Mouse (Mus musculus): ENCODE results near the gene Gm9918. TPM values are rescaled to one million over a fixed set of nuclear protein-coding genes. Genes with fewer than 3 reads are reported as not detected.
A peak's percentile ranks its signal among the peaks of the same experiment; 100 is the strongest.

The Gm9918 gene
- polyA plus RNA-seq, 1 experiment from 2014 or later: not detected

DNA sequence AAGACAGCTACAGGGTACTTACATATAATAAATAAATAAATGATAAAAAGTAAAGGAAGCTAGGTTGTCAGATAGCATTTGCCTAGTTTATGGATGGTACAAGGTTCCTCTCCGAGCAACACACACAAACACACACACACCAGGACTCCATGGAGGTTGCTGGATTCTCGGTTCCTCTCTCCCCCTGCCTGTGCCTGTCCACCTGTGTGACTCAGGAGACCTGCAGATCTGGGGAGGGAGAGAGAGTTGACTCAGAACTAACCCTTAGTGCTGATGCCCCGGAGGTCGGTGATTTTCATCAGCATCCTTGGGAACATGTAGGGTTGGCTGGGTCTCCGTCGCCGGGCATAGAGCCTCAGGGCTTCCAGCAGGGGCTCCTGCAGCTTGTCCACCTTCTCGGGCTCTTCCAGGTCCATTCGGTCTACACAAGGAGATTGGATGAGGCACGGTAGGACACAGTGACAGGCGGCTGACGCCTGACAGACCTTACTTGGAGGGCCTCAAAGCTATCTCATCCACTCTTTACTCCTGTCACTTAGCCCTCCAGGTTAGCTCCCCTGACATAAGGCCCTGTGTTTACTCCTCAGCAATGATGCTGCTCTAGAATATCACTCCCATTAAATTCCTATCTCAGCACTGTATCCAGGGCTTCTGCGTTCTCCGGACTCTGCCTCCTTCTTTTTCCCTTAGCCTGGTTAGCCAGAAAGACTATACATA lies 31.7 kb upstream of the Gm9918 start:
- no peaks in the 10 kb centered on the region for H3K9me3 ChIP-seq (replicated peaks)
- peaks cover 39% of the 10 kb centered on the region for H3K4me1 ChIP-seq (replicated peaks)
- H3K27me3 ChIP-seq: peaks cover 40% of the 10 kb centered on the region
- H3K9ac ChIP-seq: no peak overlapping the region
- WGBS (ENCODE audit: insufficient replicate concordance): 71% methylated on average over 14 of the region's 14 CpGs
- no peak overlapping the region for H3K4me2 ChIP-seq
- H3K27ac ChIP-seq: no peak overlapping the region
- ATAC-seq (ENCODE audit: low read depth) (no peak), DNase-seq (no peak)
- no peaks in the 10 kb centered on the region for H3K36me3 ChIP-seq
- no peak overlapping the region for H3K4me3 ChIP-seq (replicated peaks)

- H3K36me3 ChIP-seq: no peaks in the 10 kb centered on the region
- no peak overlapping the region for H3K4me3 ChIP-seq (replicated peaks)
- no peak overlapping the region for H3K4me2 ChIP-seq
- no peaks in the 10 kb centered on the region for H3K9me3 ChIP-seq (replicated peaks)
- DNase-seq: peak; percentile 59
- no peak overlapping the region for H3K27ac ChIP-seq
- no peak for ATAC-seq (ENCODE audit: low read depth)
- peaks cover 45% of the 10 kb centered on the region for H3K27me3 ChIP-seq
- H3K4me1 ChIP-seq (replicated peaks): peaks cover 39% of the 10 kb centered on the region
- 9% methylated on average over 9 of the region's 9 CpGs for WGBS (ENCODE audit: insufficient replicate concordance)
- no peak overlapping the region for H3K9ac ChIP-seq
Observed at GRCm38 (mm10) chr15:102239260-102239590, 31.1 kb upstream of the Gm9918 start.

DNA sequence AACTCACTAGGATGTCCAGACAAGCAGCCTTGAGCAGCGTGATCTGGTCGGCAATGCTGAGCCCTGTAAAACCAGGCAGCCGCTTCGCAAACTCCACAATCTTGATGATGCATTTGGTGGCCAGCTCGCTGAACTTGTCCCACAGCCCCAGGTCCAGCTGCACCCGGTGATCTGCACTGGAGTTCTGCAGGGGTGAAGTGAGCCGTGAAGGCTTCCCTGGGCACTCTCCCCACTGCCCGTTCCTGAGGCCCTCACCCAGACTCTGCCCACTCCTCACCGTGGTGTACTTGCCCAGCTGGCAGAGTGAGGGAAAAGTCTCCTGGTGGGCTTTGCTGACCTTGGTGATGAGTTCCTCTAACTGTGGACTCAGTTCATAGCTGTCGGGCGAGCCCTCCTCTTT lies 30.5 kb upstream of the Gm9918 start:
- H3K36me3 ChIP-seq: no peaks in the 10 kb centered on the region
- no peaks in the 10 kb centered on the region for H3K9me3 ChIP-seq (replicated peaks)
- DNase-seq (no peak), ATAC-seq (ENCODE audit: low read depth) (no peak)
- H3K9ac ChIP-seq: no peak overlapping the region
- no peak overlapping the region for H3K4me2 ChIP-seq
- H3K27ac ChIP-seq: no peak overlapping the region
- peaks cover 37% of the 10 kb centered on the region for H3K4me1 ChIP-seq (replicated peaks)
- H3K4me3 ChIP-seq (replicated peaks): no peak overlapping the region
- peaks cover 51% of the 10 kb centered on the region for H3K27me3 ChIP-seq
- 67% methylated on average over 11 of the region's 11 CpGs for WGBS (ENCODE audit: insufficient replicate concordance)

- Histone ChIP-seq H3K4me2 (no peak overlapping the region), H3K9me3 (replicated peaks) (no peaks in the 10 kb centered on the region), H3K4me1 (replicated peaks) (peaks cover 37% of the 10 kb centered on the region), H3K27ac (peak overlapping the region; percentile 4; the same call in 1 of the 2 replicates), H3K36me3 (no peaks in the 10 kb centered on the region), H3K27me3 (peaks cover 59% of the 10 kb centered on the region), H3K4me3 (replicated peaks) (no peak overlapping the region), H3K9ac (no peak overlapping the region)
- ATAC-seq (ENCODE audit: low read depth): peak; percentile 37; the same call in 1 of the 2 replicates
- no peak for DNase-seq
- WGBS (ENCODE audit: insufficient replicate concordance): 49% methylated on average over 4 of the region's 4 CpGs
Observed at GRCm38 (mm10) chr15:102240607-102241006, 29.8 kb upstream of the Gm9918 start.

DNA sequence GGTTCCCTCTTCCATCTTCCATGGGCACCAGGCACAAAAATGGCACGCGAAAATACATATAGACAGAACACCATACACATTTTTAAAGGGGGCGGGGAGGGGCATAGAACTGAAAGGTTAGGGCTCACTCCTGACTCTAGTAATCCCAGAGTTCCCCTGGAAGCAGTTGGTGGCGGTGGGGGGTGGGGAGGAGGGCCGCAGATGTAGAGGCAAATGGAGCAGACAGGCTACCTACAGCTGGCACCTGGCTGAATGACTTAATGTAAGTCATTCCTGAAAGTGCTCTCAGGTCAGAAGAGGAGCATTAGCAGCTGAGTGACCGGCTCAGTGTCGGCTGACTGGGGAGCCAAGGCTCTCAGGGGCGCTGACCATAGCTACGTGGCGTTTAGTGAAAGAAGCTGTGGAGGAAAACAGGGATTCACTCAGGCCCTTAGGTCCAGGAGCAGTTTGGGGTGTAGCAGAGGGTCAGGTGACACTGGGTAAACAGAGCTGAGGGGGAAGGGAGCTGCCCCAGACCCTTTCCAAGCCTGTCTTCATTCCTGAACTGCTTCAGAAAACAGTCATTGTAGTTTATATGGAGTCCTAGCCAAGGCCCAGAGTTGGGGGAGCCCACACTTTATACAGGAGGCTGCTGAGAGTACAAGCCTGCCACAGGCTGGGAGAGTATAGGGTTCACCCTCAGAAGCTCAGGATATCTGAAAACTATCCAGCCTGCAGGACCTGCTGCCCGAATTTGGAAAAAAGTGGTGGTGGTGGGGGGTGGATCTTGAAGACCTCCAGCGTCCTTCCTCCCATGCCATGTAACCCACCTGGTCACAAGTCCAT lies 27.7 kb upstream of the Gm9918 start:
- 56% methylated on average over 12 of the region's 12 CpGs for WGBS (ENCODE audit: insufficient replicate concordance)
- peaks cover 48% of the 10 kb centered on the region for H3K4me1 ChIP-seq (replicated peaks)
- no peaks in the 10 kb centered on the region for H3K9me3 ChIP-seq (replicated peaks)
- H3K27me3 ChIP-seq: peaks cover 79% of the 10 kb centered on the region
- H3K9ac ChIP-seq: no peak overlapping the region
- no peak overlapping the region for H3K4me3 ChIP-seq (replicated peaks)
- H3K27ac ChIP-seq: 0 out of 2 replicates have a peak overlapping the region, but pooled peaks have one; percentile 10
- no peaks in the 10 kb centered on the region for H3K36me3 ChIP-seq
- DNase-seq (no peak), ATAC-seq (ENCODE audit: low read depth) (no peak)
- peak overlapping the region; percentile 34; the same call in 1 of the 2 replicates for H3K4me2 ChIP-seq

DNA sequence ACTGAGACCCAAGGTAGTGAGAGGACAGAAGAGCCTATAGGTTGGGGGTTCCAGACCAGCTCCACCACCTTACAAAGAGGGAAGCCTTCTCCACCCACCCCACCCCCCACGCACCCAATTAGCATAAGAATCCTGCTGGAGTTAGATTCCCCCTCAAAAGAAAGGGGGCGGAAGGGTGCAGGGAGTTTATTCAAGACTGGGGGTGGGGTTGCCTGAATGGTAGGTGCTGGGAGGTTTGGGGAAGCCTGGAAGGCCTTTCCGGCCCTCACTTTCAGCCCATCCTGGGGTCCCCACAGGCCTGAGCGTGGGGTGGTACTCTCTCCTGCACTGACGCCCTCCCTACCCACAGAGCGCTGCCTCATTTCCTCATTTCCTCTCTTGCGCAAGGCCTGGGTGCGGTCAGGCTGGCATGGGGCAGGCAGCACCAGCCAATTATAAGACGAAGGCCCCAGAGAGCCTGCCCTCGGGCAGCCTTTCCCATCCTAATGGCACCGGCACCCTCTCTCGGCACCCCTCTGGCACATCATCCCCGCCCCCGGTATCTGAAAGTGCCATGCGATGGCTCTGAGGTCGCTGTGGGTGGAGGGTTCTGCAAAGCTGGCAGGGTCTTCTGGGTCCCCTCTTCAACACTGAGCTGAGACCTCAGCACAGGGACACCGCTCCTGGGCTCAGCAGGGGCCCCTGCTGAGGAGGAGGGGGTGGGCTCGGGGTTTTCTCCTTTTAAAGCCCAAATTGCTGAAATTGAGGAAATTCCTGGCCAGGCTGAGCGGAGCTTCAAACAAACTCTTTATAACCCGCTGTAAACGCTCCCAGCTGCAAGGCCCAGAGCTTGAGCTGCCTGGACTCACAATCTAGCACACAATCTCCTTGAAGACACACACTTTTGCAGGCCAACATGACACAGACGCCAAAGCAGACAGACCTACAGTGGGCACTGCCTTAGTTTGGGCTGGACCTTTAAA lies 26.9 kb upstream of the Gm9918 start:
- Histone ChIP-seq H3K27ac (peak overlapping the region; percentile 41), H3K27me3 (peaks cover 88% of the 10 kb centered on the region), H3K4me1 (replicated peaks) (peaks cover 54% of the 10 kb centered on the region), H3K36me3 (no peaks in the 10 kb centered on the region), H3K9me3 (replicated peaks) (no peaks in the 10 kb centered on the region), H3K4me2 (peak overlapping the region; percentile 34), H3K4me3 (replicated peaks) (peak overlapping the region; percentile 3; the same call in 1 of the 2 replicates), H3K9ac (0 out of 2 replicates have a peak overlapping the region, but pooled peaks have one; percentile 2)
- 11% methylated on average over 22 of the region's 22 CpGs for WGBS (ENCODE audit: insufficient replicate concordance)
- DNase-seq (peak; percentile 37), ATAC-seq (ENCODE audit: low read depth) (no peak)

GRCm38 (mm10) chr15:102244306-102245191 lies 25.8 kb upstream of the Gm9918 start:
- H3K4me3 ChIP-seq (replicated peaks): peak overlapping the region; percentile 58
- H3K4me1 ChIP-seq (replicated peaks): peaks cover 62% of the 10 kb centered on the region
- peak overlapping the region; percentile 75 for H3K4me2 ChIP-seq
- no peaks in the 10 kb centered on the region for H3K36me3 ChIP-seq
- H3K9ac ChIP-seq: peak overlapping the region; percentile 8; the same call in 1 of the 2 replicates
- ATAC-seq (ENCODE audit: low read depth): no peak
- H3K9me3 ChIP-seq (replicated peaks): no peaks in the 10 kb centered on the region
- no peak for DNase-seq
- peaks cover 96% of the 10 kb centered on the region for H3K27me3 ChIP-seq
- 34% methylated on average over 19 of the region's 19 CpGs for WGBS (ENCODE audit: insufficient replicate concordance)
- peak overlapping the region; percentile 41 for H3K27ac ChIP-seq

DNA sequence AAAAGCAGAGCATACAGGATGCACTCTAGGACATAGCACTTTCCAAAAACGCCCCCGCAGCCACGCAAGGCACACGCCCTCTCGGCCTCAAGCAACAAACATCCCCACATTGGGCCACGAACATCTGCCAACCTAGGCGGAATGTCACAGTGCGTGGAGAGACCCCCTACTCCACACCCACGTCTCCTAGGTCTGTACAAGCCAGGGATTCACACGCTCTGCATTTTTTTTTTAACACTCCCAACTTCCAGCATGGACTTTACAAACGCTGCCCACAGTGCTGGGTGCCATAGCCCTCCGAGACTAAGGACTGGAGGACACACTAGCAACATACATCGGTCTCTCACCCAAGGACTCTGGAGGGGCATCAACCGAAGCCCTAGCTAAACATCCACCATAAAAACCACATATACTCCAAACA lies 24.9 kb upstream of the Gm9918 start:
- H3K9me3 ChIP-seq (replicated peaks): no peaks in the 10 kb centered on the region
- H3K4me3 ChIP-seq (replicated peaks): peak overlapping the region; percentile 58
- no peak overlapping the region; the same call in 1 of the 2 replicates for H3K27ac ChIP-seq
- H3K27me3 ChIP-seq: peaks cover 100% of the 10 kb centered on the region
- WGBS (ENCODE audit: insufficient replicate concordance): 19% methylated on average over 14 of the region's 14 CpGs
- peak overlapping the region; percentile 60 for H3K9ac ChIP-seq
- H3K4me1 ChIP-seq (replicated peaks): peaks cover 64% of the 10 kb centered on the region
- peak overlapping the region; percentile 75 for H3K4me2 ChIP-seq
- ATAC-seq (ENCODE audit: low read depth) (no peak), DNase-seq (no peak)
- H3K36me3 ChIP-seq: no peaks in the 10 kb centered on the region

- Histone ChIP-seq H3K27ac (peak overlapping the region; percentile 76), H3K9me3 (replicated peaks) (no peaks in the 10 kb centered on the region), H3K36me3 (no peaks in the 10 kb centered on the region), H3K4me1 (replicated peaks) (peaks cover 64% of the 10 kb centered on the region), H3K4me3 (replicated peaks) (peak overlapping the region; percentile 58), H3K27me3 (peaks cover 100% of the 10 kb centered on the region), H3K9ac (peak overlapping the region; percentile 60), H3K4me2 (peak overlapping the region; percentile 75)
- ATAC-seq (ENCODE audit: low read depth): peak; percentile 44
- DNase-seq: peak; percentile 24
- WGBS (ENCODE audit: insufficient replicate concordance): under 1% methylated on average over 40 of the region's 44 CpGs
Observed at GRCm38 (mm10) chr15:102245891-102246741, 24.2 kb upstream of the Gm9918 start.

All from liver, embryonic 13.5 days (tissue).